Mouse (Mus musculus) layer of hippocampus, postnatal 25 days (tissue): ENCODE data around the gene Pdxdc1. TPM values are rescaled to one million over a fixed set of nuclear protein-coding genes. Genes with fewer than 3 reads are reported as not detected.
"Not testable (repeated sequence)": the region's sequence is repeated elsewhere in the genome, so short reads cannot be mapped to it uniquely, and the experiment has no call there.

Source experiments
- DNase-seq, 2 experiments: peaks; one replicate each; pipeline ENCODE4 v3.0.0; 2022; ENCODE audit warnings: mixed read lengths in 2 of 2, low spot score in 1 of 2; ENCODE audit errors: extremely low spot score in 1 of 2
- microRNA-seq, 2 experiments: library from miRNA; unstranded; fragments of <30 nt; microRNA quantifications; one replicate each; pipeline ENCODE4 v1.2.0; 2021
- total RNA-seq, 2 experiments: library from RNA; stranded (reverse); gene quantifications; 2 replicates each; pipeline ENCODE4 v1.2.3; 2021

Pdxdc1 gene
- total RNA-seq, 2 experiments from 2014 or later = 75.7 to 76.8 TPM

DNA sequence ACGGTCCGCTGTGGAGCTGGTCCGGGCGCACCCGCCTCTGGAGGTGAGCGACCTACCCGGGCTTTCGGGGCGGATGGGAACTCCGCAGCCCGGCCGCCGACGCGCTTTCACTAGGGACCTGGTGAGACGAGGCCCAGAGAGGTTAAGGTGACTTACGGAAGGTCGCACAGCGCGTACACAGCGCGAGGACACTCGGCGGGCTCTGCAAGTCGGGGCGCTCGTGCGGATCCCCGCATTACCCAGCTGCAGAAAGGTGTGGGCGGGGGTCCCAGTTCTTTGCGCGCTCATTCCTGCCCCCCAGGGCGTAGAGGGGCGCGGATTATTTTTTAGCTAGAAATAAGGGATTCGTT lies 83.6 kb downstream of the Pdxdc1 start:
- no peak for DNase-seq

DNA sequence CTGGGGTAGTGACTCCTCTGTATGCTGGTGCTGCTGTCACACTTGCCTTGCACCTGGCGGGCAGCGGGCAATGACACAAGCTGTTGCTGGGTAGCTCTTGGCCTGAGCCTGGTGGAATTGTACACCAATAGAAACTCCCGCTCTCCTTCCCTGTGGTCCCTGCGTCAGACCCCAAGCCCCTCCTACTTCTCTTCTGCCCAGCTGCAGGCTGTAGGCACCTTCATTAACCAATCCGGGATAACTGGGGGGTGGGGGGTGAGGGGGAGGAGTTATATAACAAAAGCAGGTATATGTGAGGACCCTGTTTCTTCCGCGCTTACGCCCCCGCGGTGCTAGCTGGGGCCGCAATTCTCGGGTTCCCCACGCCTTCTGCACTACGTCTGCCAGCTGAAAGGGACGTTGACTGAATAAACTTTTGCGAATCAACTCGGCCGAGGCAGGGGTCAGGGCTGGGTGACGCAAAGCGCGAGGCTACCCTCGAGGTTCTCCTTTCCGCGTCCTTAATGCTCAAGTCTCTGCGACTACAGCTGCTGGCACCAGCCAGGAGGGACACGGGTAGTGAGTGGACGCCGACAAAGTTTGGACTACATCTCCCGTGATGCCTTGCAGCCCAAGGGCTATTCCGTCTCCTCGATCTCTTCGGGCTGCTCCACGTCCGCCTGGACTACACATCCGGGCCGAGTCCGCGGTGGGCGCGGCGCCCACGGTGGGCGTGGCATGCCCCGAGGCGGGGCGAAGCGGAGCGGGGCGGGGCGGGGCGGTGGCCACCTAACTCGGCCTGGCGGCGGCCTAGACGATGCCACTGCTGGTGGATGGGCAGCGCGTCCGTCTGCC lies 84.2 kb downstream of the Pdxdc1 start, which contains the start of gene Ntan1:
Ntan1 (plus strand) TSS at position 286 of the 834 bp plus-strand sequence.
- peak; percentile 86 to 89 for DNase-seq

DNA sequence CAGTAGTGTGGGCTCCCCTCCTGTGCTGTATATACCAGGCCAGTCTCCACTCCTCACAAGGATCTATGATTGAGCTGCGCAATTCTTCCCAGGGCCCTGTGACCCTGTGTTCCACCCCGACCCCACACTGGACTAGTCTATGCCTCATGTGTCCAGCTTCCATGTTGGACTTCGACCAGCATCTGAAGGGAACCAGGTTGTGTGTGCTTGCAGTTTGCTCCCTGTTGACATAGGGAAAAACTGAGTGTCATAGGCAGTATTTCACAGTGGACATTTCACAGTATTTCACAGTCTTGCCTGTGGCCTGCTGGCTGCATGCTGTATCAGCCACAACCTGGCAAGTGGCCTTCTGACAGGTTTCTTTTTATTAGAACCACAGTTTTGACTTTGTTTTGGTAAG lies 89.7 kb downstream of the Pdxdc1 start:
- DNase-seq = no peak

- DNase-seq = no peak
These were observed 90.8 kb downstream of the Pdxdc1 start for GRCm38 (mm10) chr16:13812152-13812551.

GRCm38 (mm10) chr16:13808410-13808809 lies 94.5 kb downstream of the Pdxdc1 start:
- DNase-seq = no peak

- no peak for DNase-seq
These were observed 95.3 kb downstream of the Pdxdc1 start for GRCm38 (mm10) chr16:13807616-13808015.

GRCm38 (mm10) chr16:13804666-13805065 lies 98.3 kb downstream of the Pdxdc1 start:
- no peak for DNase-seq

DNA sequence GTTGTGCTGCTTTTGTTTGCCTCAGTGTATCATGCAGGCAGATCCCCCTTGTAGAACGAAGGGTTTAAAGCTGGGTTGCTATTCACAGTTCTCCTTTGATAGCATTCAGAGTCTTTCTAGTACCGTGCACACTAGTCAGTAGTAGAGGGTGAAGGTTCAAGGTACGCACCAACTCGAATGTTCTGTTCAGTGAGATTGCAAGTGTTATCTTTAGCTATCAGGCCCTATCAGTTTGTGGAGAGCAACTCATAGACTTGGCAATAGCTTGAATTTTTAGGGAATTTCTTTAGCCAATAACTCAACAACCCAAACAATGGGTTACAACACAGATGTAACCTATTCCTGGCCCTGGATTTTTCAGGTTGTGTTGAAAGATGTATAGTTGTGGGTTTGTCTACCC lies 101.7 kb downstream of the Pdxdc1 start:
- no peak for DNase-seq

GRCm38 (mm10) chr16:13796746-13797175 lies 106.2 kb downstream of the Pdxdc1 start:
- DNase-seq = no peak

- DNase-seq = not testable (repeated sequence)
These were observed 109.5 kb downstream of the Pdxdc1 start for GRCm38 (mm10) chr16:13793441-13793840.

GRCm38 (mm10) chr16:13785932-13786331 lies 117.0 kb downstream of the Pdxdc1 start:
- no peak for DNase-seq

Small RNAs within 50 kb of the gene (microRNA-seq; reads per million reads assigned to microRNA genes)
- 0 reads per million in 2 experiments for gene Gm27734

Other genes starting within 250 kb of the Pdxdc1 start
- 10 to 100 TPM; 26.7 to 27.1 TPM for gene Parn, start 235.0 kb downstream of the Pdxdc1 start, total RNA-seq
- gene Bfar, start 231.3 kb downstream of the Pdxdc1 start, total RNA-seq = 10 to 100 TPM; 35.0 to 40.4 TPM
- gene 3110001I22Rik, start 231.2 kb downstream of the Pdxdc1 start, total RNA-seq = 1 to 10 TPM; 3.5 to 3.6 TPM
- gene Pla2g10, start 172.1 kb downstream of the Pdxdc1 start, total RNA-seq = not detected
- gene Rrn3, start 122.4 kb downstream of the Pdxdc1 start, total RNA-seq = 10 to 100 TPM; 47.0 to 49.1 TPM
- 10 to 100 TPM; 84.7 to 86.4 TPM for gene Ntan1, start 84.3 kb downstream of the Pdxdc1 start, total RNA-seq
- 10 to 100 TPM; 72.7 to 74.0 TPM for gene Mpv17l, start within 50 bp of the Pdxdc1 start, total RNA-seq
- 100 to 1,000 TPM; 259 to 282 TPM for gene 2900011O08Rik, start 83.5 kb upstream of the Pdxdc1 start, total RNA-seq
- gene Ifitm7, start 83.8 kb upstream of the Pdxdc1 start, total RNA-seq = 1 to 10 TPM in 1 of 2 experiments, under 1 TPM in 1; 0.98 to 1.5 TPM